Comparison of ENCODE assay signal across 8 mouse cellular contexts in the genomic region with DNA sequence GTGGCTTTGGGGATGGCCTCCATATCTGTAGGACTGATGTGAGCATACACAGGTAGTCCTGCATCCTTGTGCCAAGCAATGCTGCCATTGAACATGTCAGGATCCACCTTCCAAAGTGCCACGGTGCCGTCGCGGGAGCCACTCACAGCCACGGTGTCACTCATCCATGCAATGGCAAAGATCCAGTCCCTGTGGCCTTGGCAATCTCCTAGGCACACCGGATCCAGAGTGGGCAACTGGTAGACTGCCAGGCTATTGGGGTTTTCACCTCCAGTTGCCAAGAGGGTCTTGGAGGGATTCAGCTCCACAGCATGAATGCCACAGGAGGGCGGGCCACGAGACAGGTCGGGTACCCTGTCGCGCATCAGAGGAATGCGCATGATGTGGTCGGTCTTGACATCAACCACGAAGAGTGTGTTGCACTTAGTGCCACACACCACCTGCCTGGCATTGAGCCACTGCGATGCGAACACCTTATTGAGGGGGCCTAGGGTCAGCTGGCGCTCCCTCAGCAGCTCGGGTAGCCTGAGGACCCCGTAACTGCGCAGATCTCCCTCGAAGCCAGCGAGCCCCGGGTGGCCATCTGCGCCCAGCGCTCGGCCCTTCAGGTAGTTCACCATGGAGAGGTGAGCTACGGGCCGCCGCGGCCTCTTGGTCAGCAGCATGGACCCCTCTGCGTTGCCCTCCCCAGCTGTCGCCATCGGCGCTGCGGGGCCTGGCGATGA. TPM values are rescaled to one million over a fixed set of nuclear protein-coding genes. Genes with fewer than 3 reads are reported as not detected.
DNase-seq lines count a peak whose midpoint lies in the region; ATAC-seq and TF ChIP-seq lines count a peak whose summit lies in the region.

No protein-coding gene starts in this region.

- H3K4me2 ChIP-seq in hindbrain, embryonic 16.5 days (ENCODE audit: low read length), result peak overlapping the region; percentile 67

- no peaks in the 10 kb centered on the region for H3K27me3 ChIP-seq in thymus, adult 2 months (ENCODE audit: control insufficient read depth, insufficient read depth, low read length)
- H3K27me3 ChIP-seq in hindbrain, embryonic 16.5 days (replicated peaks; ENCODE audit: control insufficient read depth, insufficient read depth, low read length), result no peaks in the 10 kb centered on the region
- no peaks in the 10 kb centered on the region; the same call in 1 of the 2 replicates for H3K27me3 ChIP-seq in midbrain, embryonic 10.5 days (ENCODE audit: low read depth, poor library complexity, severe bottlenecking)

- intact Hi-C loops in gastrocnemius, adult 2 months (cut with DNase I), result no loop called here
- intact Hi-C loops in gastrocnemius, postnatal 36 days (cut with DNase I), result no loop called here

- WGBS in thymus, adult 2 months, result 30% methylated on average over 36 of the region's 36 CpGs
- 43% methylated on average over 28 of the region's 36 CpGs for WGBS in hindbrain, embryonic 16.5 days
- WGBS in midbrain, embryonic 10.5 days, result 41% methylated on average over 36 of the region's 36 CpGs

- no peak for TF ChIP-seq POLR2A in thymus, adult 2 months (IDR thresholded peaks at IDR 0.05; ENCODE audit: control insufficient read depth, extremely low read depth, insufficient read depth, low read length, poor library complexity)

- no peak for TF ChIP-seq CTCF in gastrocnemius, adult 2 months (IDR thresholded peaks at IDR 0.05)
- TF ChIP-seq CTCF in thymus, adult 2 months (IDR thresholded peaks at IDR 0.05; ENCODE audit: borderline replicate concordance, control insufficient read depth, extremely low read depth, insufficient read depth, low read length, poor library complexity), result no peak

- ATAC-seq in hindbrain, embryonic 16.5 days, result peak; percentile 78
- no peak for ATAC-seq in inflammation-experienced regulatory T-cells, adult 6 months

- peaks cover 2% of the 10 kb centered on the region; the same call in 1 of the 2 replicates for H3K9me3 ChIP-seq in hindbrain, embryonic 16.5 days (ENCODE audit: control insufficient read depth, low read length)
- peaks cover 13% of the 10 kb centered on the region; the same call in 1 of the 2 replicates for H3K9me3 ChIP-seq in midbrain, embryonic 10.5 days (replicated peaks)

- H3K27ac ChIP-seq in gastrocnemius, adult 2 months, result no peak overlapping the region
- no peak overlapping the region for H3K27ac ChIP-seq in thymus, adult 2 months (ENCODE audit: control insufficient read depth, insufficient read depth, low read length)
- peak overlapping the region; percentile 29; the same call in 1 of the 2 replicates for H3K27ac ChIP-seq in hindbrain, embryonic 16.5 days (ENCODE audit: low read depth, low read length)
- peak overlapping the region; percentile 83 for H3K27ac ChIP-seq in midbrain, embryonic 10.5 days (replicated peaks)

- H3K9ac ChIP-seq in hindbrain, embryonic 16.5 days (ENCODE audit: low read depth, low read length), result peak overlapping the region; percentile 78

- H3K4me3 ChIP-seq in gastrocnemius, adult 2 months, result peak overlapping the region; percentile 70
- H3K4me3 ChIP-seq in thymus, adult 2 months (ENCODE audit: control insufficient read depth, insufficient read depth, low read length), result peak overlapping the region; percentile 26
- peak overlapping the region; percentile 57 for H3K4me3 ChIP-seq in hindbrain, embryonic 16.5 days (ENCODE audit: low read length)
- H3K4me3 ChIP-seq in midbrain, embryonic 10.5 days, result peak overlapping the region; percentile 59

- H3K36me3 ChIP-seq in thymus, adult 2 months (ENCODE audit: control insufficient read depth, insufficient read depth, low read length), result no peaks in the 10 kb centered on the region
- H3K36me3 ChIP-seq in hindbrain, embryonic 16.5 days (ENCODE audit: control insufficient read depth, insufficient read depth, low read length), result no peaks in the 10 kb centered on the region
- no peaks in the 10 kb centered on the region for H3K36me3 ChIP-seq in midbrain, embryonic 10.5 days

- no peaks in the 10 kb centered on the region for H3K4me1 ChIP-seq in thymus, adult 2 months (replicated peaks; ENCODE audit: control insufficient read depth, insufficient read depth, low read length)
- H3K4me1 ChIP-seq in hindbrain, embryonic 16.5 days (ENCODE audit: control insufficient read depth, insufficient read depth, low read depth, low read length), result no peaks in the 10 kb centered on the region; the same call in 1 of the 2 replicates
- no peaks in the 10 kb centered on the region for H3K4me1 ChIP-seq in midbrain, embryonic 10.5 days

- DNase-seq in gastrocnemius, adult 2 months, result no peak
- DNase-seq in gastrocnemius, postnatal 36 days, result no peak
- no peak for DNase-seq in thymus, adult 2 months
- DNase-seq in thymus, postnatal 0 days (ENCODE audit: low spot score), result no peak
- DNase-seq in midbrain, embryonic 10.5 days (ENCODE audit: low spot score), result peak; percentile 11
- no peak for DNase-seq in adrenal gland, postnatal 25 days

RNA-seq across cellular contexts. Expression of a gene that starts 0.8 kb away (rescaled TPM):
- total RNA-seq in gastrocnemius, adult 2 months (2021), result under 1 TPM; 0.20 to 0.70 TPM
- under 1 TPM; 0.23 to 0.30 TPM for total RNA-seq in gastrocnemius, postnatal 36 days (2021)
- 1.1 and 1.2 TPM in 2 replicates for polyA plus RNA-seq in thymus, adult 2 months (2012; rRNA removed)
- 3.2 and 3.7 TPM in 2 replicates for polyA plus RNA-seq in thymus, postnatal 0 days (2015; fragmentation: Nextera tagmentation; extraction: Ambion mirVana)
- 15.4 and 16.8 TPM in 2 replicates for polyA plus RNA-seq in hindbrain, embryonic 16.5 days (2015; fragmentation: Nextera tagmentation; extraction: Ambion mirVana)
- polyA plus RNA-seq in midbrain, embryonic 10.5 days (2016; fragmentation: Nextera tagmentation; extraction: Ambion mirVana), result 8.9 and 9.5 TPM in 2 replicates
- polyA plus RNA-seq in inflammation-experienced regulatory T-cells, adult 6 months (2017; shearing (Covaris generic)), result not detected
- total RNA-seq in adrenal gland, postnatal 25 days (2021), result 2.2 and 4.3 TPM in 2 replicates

Comparison
In these comparisons a context has a peak if more than half of its experiments do, and no peak if none do; other contexts are left out.
1. H3K27ac ChIP-seq: peak in hindbrain, embryonic 16.5 days (single experiment) and midbrain, embryonic 10.5 days (single experiment); none in gastrocnemius, adult 2 months (single experiment) and thymus, adult 2 months (single experiment).
2. Peak in every context shown above with its lines, with median percentiles within 50 percentile points of each other: H3K4me3 ChIP-seq.